Comparison of ENCODE assay signal across 23 mouse cellular contexts in the genomic region with DNA sequence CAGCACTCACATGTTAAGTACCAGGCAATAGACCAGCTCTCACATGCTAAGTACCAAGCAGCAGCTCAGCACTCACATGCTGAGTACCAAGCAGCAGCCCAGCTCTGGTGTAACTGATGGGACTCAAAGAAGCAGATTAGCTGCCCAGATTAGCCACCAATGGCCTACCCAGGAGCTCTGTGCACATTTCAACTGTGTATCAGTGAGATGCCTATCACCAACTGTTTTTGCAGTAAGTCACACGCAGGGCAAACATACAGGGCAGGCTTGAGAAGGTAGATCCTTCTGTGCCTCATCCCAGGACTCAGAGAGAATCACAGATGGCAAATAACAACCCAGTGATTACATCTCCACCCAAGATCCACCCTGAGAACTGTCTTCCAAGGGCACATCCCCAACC.
DNase-seq lines count a peak whose midpoint lies in the region; ATAC-seq and TF ChIP-seq lines count a peak whose summit lies in the region.
"Had no signal": no experiment of that assay in that cellular context is flagged by ENCODE, and none has a peak within 500 bp of the region (broad histone marks: within the 10 kb centered on the region; RNA-seq: fewer than 3 reads in every experiment).

No protein-coding gene starts in this region.

- no peak overlapping the region for H3K4me2 ChIP-seq in liver, embryonic 11.5 days
- H3K4me2 ChIP-seq in liver, postnatal 0 days (ENCODE audit: low read depth, low read length), result no peak overlapping the region
- H3K4me2 ChIP-seq in liver, embryonic 13.5 days, result no peak overlapping the region
- no peak overlapping the region for H3K4me2 ChIP-seq in liver, embryonic 16.5 days (ENCODE audit: low read depth, low read length)
- H3K4me2 ChIP-seq: forebrain, embryonic 12.5 days; forebrain, embryonic 15.5 days; heart, embryonic 12.5 days; heart, embryonic 15.5 days; hindbrain, embryonic 14.5 days had no signal

- peak; percentile 67 for ATAC-seq in liver, embryonic 11.5 days (replicated peaks; ENCODE audit: low FRiP score)
- ATAC-seq in liver, postnatal 0 days, result no peak
- peak; percentile 72 for ATAC-seq in liver, embryonic 13.5 days (ENCODE audit: low read depth)
- ATAC-seq in liver, embryonic 16.5 days (ENCODE audit: low read depth), result peak; percentile 47
- ATAC-seq: activated CD4-positive, CD25-positive, alpha-beta regulatory T cell, adult 4 months; forebrain, embryonic 15.5 days had no signal

- no peak for TF ChIP-seq EP300 in liver, postnatal 0 days (IDR thresholded peaks at IDR 0.05; ENCODE audit: low read depth)

- no peak for TF ChIP-seq CTCF in liver, postnatal 0 days (IDR thresholded peaks at IDR 0.05; ENCODE audit: low read depth)

- no peak for DNase-seq in liver, embryonic 11.5 days (ENCODE audit: low spot score)
- no peak for DNase-seq in liver, postnatal 0 days
- DNase-seq in liver, embryonic 13.5 days, result no peak
- no peak for DNase-seq in right cerebral cortex, postnatal 25 days
- DNase-seq in limb, embryonic 10.5 days (ENCODE audit: low spot score), result no peak
- no peak for DNase-seq in lung, adult 18-20 months
- DNase-seq: adrenal gland, postnatal 10 days; adrenal gland, postnatal 36 days; cerebellum, adult 18-20 months; cerebellum, adult 9-10 months; cerebellum, postnatal 14 days; gastrocnemius, postnatal 25 days; heart, adult 18-20 months; heart, postnatal 10 days; heart, postnatal 36 days had no signal

- H3K27me3 ChIP-seq in liver, embryonic 11.5 days (replicated peaks; ENCODE audit: control insufficient read depth, insufficient read depth, low read length), result no peaks in the 10 kb centered on the region
- no peaks in the 10 kb centered on the region for H3K27me3 ChIP-seq in liver, postnatal 0 days (ENCODE audit: insufficient read depth, low read length)
- H3K27me3 ChIP-seq in liver, embryonic 13.5 days, result no peaks in the 10 kb centered on the region
- no peaks in the 10 kb centered on the region for H3K27me3 ChIP-seq in liver, embryonic 16.5 days (ENCODE audit: control insufficient read depth, insufficient read depth, low read depth, low read length)
- no peaks in the 10 kb centered on the region for H3K27me3 ChIP-seq in limb, embryonic 10.5 days (ENCODE audit: low read depth, poor library complexity, severe bottlenecking)
- H3K27me3 ChIP-seq: forebrain, embryonic 12.5 days; forebrain, embryonic 15.5 days; heart, embryonic 12.5 days; heart, embryonic 15.5 days had no signal

- 0 out of 2 replicates have a peak, but pooled peaks cover 4% of the 10 kb centered on the region for H3K4me1 ChIP-seq in liver, embryonic 11.5 days (replicated peaks; ENCODE audit: control insufficient read depth, insufficient read depth, low read length)
- H3K4me1 ChIP-seq in liver, postnatal 0 days (ENCODE audit: insufficient read depth), result no peaks in the 10 kb centered on the region
- peaks cover 6% of the 10 kb centered on the region for H3K4me1 ChIP-seq in liver, embryonic 13.5 days (replicated peaks)
- peaks cover 3% of the 10 kb centered on the region; the same call in 1 of the 2 replicates for H3K4me1 ChIP-seq in liver, embryonic 16.5 days (ENCODE audit: control insufficient read depth, low read depth, low read length)
- H3K4me1 ChIP-seq in limb, embryonic 10.5 days, result no peaks in the 10 kb centered on the region
- H3K4me1 ChIP-seq: forebrain, embryonic 12.5 days; forebrain, embryonic 15.5 days; heart, embryonic 12.5 days; heart, embryonic 15.5 days; hindbrain, embryonic 10.5 days had no signal

- H3K4me3 ChIP-seq in liver, embryonic 11.5 days (ENCODE audit: low read depth, low read length), result no peak overlapping the region
- H3K4me3 ChIP-seq in liver, postnatal 0 days (ENCODE audit: low read depth, low read length), result no peak overlapping the region
- no peak overlapping the region for H3K4me3 ChIP-seq in liver, embryonic 13.5 days (replicated peaks)
- H3K4me3 ChIP-seq in liver, embryonic 16.5 days (ENCODE audit: low read depth, low read length), result no peak overlapping the region
- no peak overlapping the region for H3K4me3 ChIP-seq in limb, embryonic 10.5 days
- H3K4me3 ChIP-seq: forebrain, embryonic 12.5 days; forebrain, embryonic 15.5 days; heart, embryonic 12.5 days; heart, embryonic 15.5 days; hindbrain, embryonic 10.5 days had no signal

- H3K36me3 ChIP-seq in liver, embryonic 11.5 days (ENCODE audit: control insufficient read depth, insufficient read depth, low read length), result no peaks in the 10 kb centered on the region
- H3K36me3 ChIP-seq in liver, postnatal 0 days (replicated peaks; ENCODE audit: insufficient read depth, low read length), result no peaks in the 10 kb centered on the region
- H3K36me3 ChIP-seq in liver, embryonic 13.5 days, result no peaks in the 10 kb centered on the region
- H3K36me3 ChIP-seq in liver, embryonic 16.5 days (ENCODE audit: control insufficient read depth, insufficient read depth), result no peaks in the 10 kb centered on the region
- H3K36me3 ChIP-seq in limb, embryonic 10.5 days, result no peaks in the 10 kb centered on the region
- H3K36me3 ChIP-seq: forebrain, embryonic 12.5 days; forebrain, embryonic 15.5 days; heart, embryonic 12.5 days; heart, embryonic 15.5 days; hindbrain, embryonic 10.5 days had no signal

- no peaks in the 10 kb centered on the region for H3K9me3 ChIP-seq in liver, embryonic 11.5 days (ENCODE audit: control insufficient read depth, low read length)
- no peaks in the 10 kb centered on the region for H3K9me3 ChIP-seq in liver, postnatal 0 days (ENCODE audit: low read length)
- no peaks in the 10 kb centered on the region for H3K9me3 ChIP-seq in liver, embryonic 13.5 days (replicated peaks)
- no peaks in the 10 kb centered on the region for H3K9me3 ChIP-seq in liver, embryonic 16.5 days (replicated peaks; ENCODE audit: control insufficient read depth, low read length)
- H3K9me3 ChIP-seq in limb, embryonic 10.5 days (replicated peaks), result no peaks in the 10 kb centered on the region
- H3K9me3 ChIP-seq: forebrain, embryonic 12.5 days; forebrain, embryonic 15.5 days; heart, embryonic 12.5 days; heart, embryonic 15.5 days; hindbrain, embryonic 10.5 days had no signal

- H3K9ac ChIP-seq in liver, embryonic 11.5 days (ENCODE audit: low read depth, low read length), result no peak overlapping the region
- no peak overlapping the region for H3K9ac ChIP-seq in liver, postnatal 0 days (replicated peaks)
- H3K9ac ChIP-seq in liver, embryonic 13.5 days, result no peak overlapping the region
- H3K9ac ChIP-seq in liver, embryonic 16.5 days (ENCODE audit: low read depth, low read length), result no peak overlapping the region
- H3K9ac ChIP-seq: forebrain, embryonic 12.5 days; forebrain, embryonic 15.5 days; heart, embryonic 12.5 days; heart, embryonic 15.5 days; hindbrain, embryonic 14.5 days had no signal

- no peak overlapping the region for H3K27ac ChIP-seq in liver, embryonic 11.5 days (ENCODE audit: low read depth, low read length)
- no peak overlapping the region for H3K27ac ChIP-seq in liver, postnatal 0 days (ENCODE audit: low read depth)
- H3K27ac ChIP-seq in liver, embryonic 13.5 days, result peak overlapping the region; percentile 32; the same call in 1 of the 2 replicates
- H3K27ac ChIP-seq in liver, embryonic 16.5 days (ENCODE audit: low read length), result no peak overlapping the region
- no peak overlapping the region for H3K27ac ChIP-seq in limb, embryonic 10.5 days
- H3K27ac ChIP-seq: forebrain, embryonic 12.5 days; forebrain, embryonic 15.5 days; heart, embryonic 15.5 days; hindbrain, embryonic 10.5 days; hindbrain, embryonic 14.5 days had no signal

- WGBS in liver, embryonic 11.5 days, result 74% methylated on average over 1 of the region's 1 CpGs
- 64% methylated on average over 1 of the region's 1 CpGs for WGBS in liver, postnatal 0 days (ENCODE audit: insufficient replicate concordance)
- 54% methylated on average over 1 of the region's 1 CpGs for WGBS in liver, embryonic 13.5 days (ENCODE audit: insufficient replicate concordance)
- 55% methylated on average over 1 of the region's 1 CpGs for WGBS in liver, embryonic 16.5 days (ENCODE audit: insufficient replicate concordance)
- WGBS in limb, embryonic 10.5 days, result 88% methylated on average over 1 of the region's 1 CpGs
